30 mouse cellular contexts compared by ENCODE assay signal in the genomic region with DNA sequence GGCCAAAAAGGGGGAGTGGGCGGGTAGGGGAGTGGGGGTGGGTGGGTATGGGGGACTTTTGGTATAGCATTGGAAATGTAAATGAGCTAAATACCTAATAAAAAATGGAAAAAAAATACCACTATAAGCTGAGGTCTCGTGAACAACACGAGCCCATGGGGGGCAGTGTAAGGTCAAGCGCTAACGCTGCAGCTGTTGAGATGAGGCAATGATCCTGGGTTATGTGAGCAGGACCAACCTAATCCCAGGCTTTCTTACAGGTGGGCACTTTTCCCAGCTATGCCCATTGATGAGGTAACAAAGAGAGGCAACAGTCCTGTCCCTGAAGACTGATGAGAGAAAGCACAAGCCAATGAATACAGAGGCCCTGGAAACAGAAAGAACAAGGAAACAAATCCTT.
DNase-seq lines count a peak whose midpoint lies in the region; ATAC-seq and TF ChIP-seq lines count a peak whose summit lies in the region.
"Had no signal": no experiment of that assay in that cellular context is flagged by ENCODE, and none has a peak within 500 bp of the region (broad histone marks: within the 10 kb centered on the region; RNA-seq: fewer than 3 reads in every experiment).

No protein-coding gene starts in this region.

- TF ChIP-seq POLR2A in testis, adult 2 months (IDR thresholded peaks at IDR 0.05; ENCODE audit: control insufficient read depth, low read depth, low read length), result no peak

- no peak overlapping the region for H3K9ac ChIP-seq in limb, embryonic 12.5 days (replicated peaks)
- H3K9ac ChIP-seq: embryonic facial prominence, embryonic 13.5 days; forebrain, embryonic 13.5 days; heart, embryonic 12.5 days; heart, embryonic 15.5 days; hindbrain, embryonic 13.5 days had no signal

- no peaks in the 10 kb centered on the region for H3K9me3 ChIP-seq in limb, embryonic 12.5 days
- no peaks in the 10 kb centered on the region for H3K9me3 ChIP-seq in limb, embryonic 10.5 days (replicated peaks)
- H3K9me3 ChIP-seq: embryonic facial prominence, embryonic 10.5 days; embryonic facial prominence, embryonic 13.5 days; forebrain, embryonic 10.5 days; forebrain, embryonic 13.5 days; G1E; heart, embryonic 12.5 days; heart, embryonic 15.5 days; hindbrain, embryonic 10.5 days; hindbrain, embryonic 13.5 days had no signal

- H3K4me1 ChIP-seq in limb, embryonic 12.5 days (replicated peaks), result peaks cover 38% of the 10 kb centered on the region
- peaks cover 30% of the 10 kb centered on the region for H3K4me1 ChIP-seq in limb, embryonic 10.5 days
- H3K4me1 ChIP-seq in testis, adult 2 months (ENCODE audit: control insufficient read depth, insufficient read depth, low read length), result no peaks in the 10 kb centered on the region
- H3K4me1 ChIP-seq: forebrain, embryonic 10.5 days; forebrain, embryonic 13.5 days; hindbrain, embryonic 13.5 days had no signal

- 59% methylated on average over 4 of the region's 5 CpGs for WGBS in limb, embryonic 12.5 days
- WGBS in limb, embryonic 10.5 days, result 91% methylated on average over 4 of the region's 5 CpGs

- DNase-seq in limb, embryonic 10.5 days (ENCODE audit: low spot score), result no peak
- no peak for DNase-seq in testis, postnatal 10 days (ENCODE audit: low spot score)
- peak; percentile 9 for DNase-seq in naive thymus-derived CD4-positive, alpha-beta T cell, adult 2 months (ENCODE audit: low read depth)
- DNase-seq: adrenal gland, postnatal 10 days; adrenal gland, postnatal 36 days; B cell, adult 2 months; cerebellum, adult 18-20 months; cerebellum, adult 9-10 months; cerebellum, postnatal 25 days; embryo, embryonic 11 days; gastrocnemius, postnatal 25 days; heart, adult 18-20 months; heart, postnatal 10 days; heart, postnatal 36 days had no signal

- no peaks in the 10 kb centered on the region for H3K36me3 ChIP-seq in limb, embryonic 12.5 days
- H3K36me3 ChIP-seq in limb, embryonic 10.5 days, result no peaks in the 10 kb centered on the region
- H3K36me3 ChIP-seq in testis, adult 2 months (ENCODE audit: control insufficient read depth, insufficient read depth, low read length), result no peaks in the 10 kb centered on the region
- H3K36me3 ChIP-seq: embryonic facial prominence, embryonic 10.5 days; embryonic facial prominence, embryonic 13.5 days; forebrain, embryonic 10.5 days; G1E; heart, embryonic 12.5 days; heart, embryonic 15.5 days; hindbrain, embryonic 10.5 days; hindbrain, embryonic 13.5 days had no signal

- no peak for TF ChIP-seq CTCF in testis, adult 2 months (IDR thresholded peaks at IDR 0.05; ENCODE audit: control insufficient read depth, insufficient read depth, insufficient replicate concordance, low read depth, low read length)

- H3K4me2 ChIP-seq in limb, embryonic 12.5 days, result no peak overlapping the region
- H3K4me2 ChIP-seq: embryonic facial prominence, embryonic 13.5 days; forebrain, embryonic 13.5 days; heart, embryonic 12.5 days; heart, embryonic 15.5 days; hindbrain, embryonic 13.5 days had no signal

- no peak overlapping the region for H3K4me3 ChIP-seq in limb, embryonic 12.5 days (replicated peaks)
- H3K4me3 ChIP-seq in limb, embryonic 10.5 days, result no peak overlapping the region
- peak overlapping the region; percentile 72; the same call in 1 of the 2 replicates for H3K4me3 ChIP-seq in testis, adult 2 months (ENCODE audit: control insufficient read depth, low read depth, low read length)
- H3K4me3 ChIP-seq: embryonic facial prominence, embryonic 10.5 days; embryonic facial prominence, embryonic 13.5 days; forebrain, embryonic 10.5 days; forebrain, embryonic 13.5 days; heart, embryonic 12.5 days; heart, embryonic 15.5 days; hindbrain, embryonic 10.5 days; hindbrain, embryonic 13.5 days had no signal

- H3K27me3 ChIP-seq in limb, embryonic 12.5 days, result no peaks in the 10 kb centered on the region
- no peaks in the 10 kb centered on the region for H3K27me3 ChIP-seq in limb, embryonic 10.5 days (ENCODE audit: low read depth, poor library complexity, severe bottlenecking)
- H3K27me3 ChIP-seq in testis, adult 2 months (ENCODE audit: control insufficient read depth, insufficient read depth, low read length), result no peaks in the 10 kb centered on the region
- H3K27me3 ChIP-seq: CH12.LX; embryonic facial prominence, embryonic 13.5 days; forebrain, embryonic 13.5 days; heart, embryonic 12.5 days; heart, embryonic 15.5 days; hindbrain, embryonic 13.5 days; Patski had no signal

- ATAC-seq in limb, embryonic 12.5 days (ENCODE audit: insufficient number of reproducible peaks, insufficient read depth, low FRiP score, low TSS enrichment, low read depth), result 0 out of 2 replicates have a peak, but pooled peaks have one; percentile 52
- no peak for ATAC-seq in erythroblast, adult 5-6 weeks (replicated peaks; ENCODE audit: low FRiP score, poor library complexity, severe bottlenecking)
- ATAC-seq: forebrain, embryonic 13.5 days; forebrain, embryonic 16.5 days; hindbrain, embryonic 16.5 days; Patski had no signal

- peak overlapping the region; percentile 29; the same call in 1 of the 2 replicates for H3K27ac ChIP-seq in limb, embryonic 12.5 days
- H3K27ac ChIP-seq in limb, embryonic 10.5 days, result no peak overlapping the region
- H3K27ac ChIP-seq in testis, adult 2 months (ENCODE audit: control insufficient read depth, insufficient read depth, low read depth, low read length), result no peak overlapping the region
- H3K27ac ChIP-seq: embryonic facial prominence, embryonic 10.5 days; embryonic facial prominence, embryonic 13.5 days; forebrain, embryonic 10.5 days; forebrain, embryonic 13.5 days; heart, embryonic 15.5 days; hindbrain, embryonic 10.5 days; hindbrain, embryonic 13.5 days had no signal
